Mouse (Mus musculus): ENCODE measurements around the gene Rnf144b.

- TF ChIP-seq CTCF (IDR thresholded peaks at IDR 0.05; ENCODE audit: low read depth, low read length): no peak
- TF ChIP-seq GATA1 (IDR thresholded peaks at IDR 0.05; ENCODE audit: borderline replicate concordance, low read length): no peak
- no peak for TF ChIP-seq TAL1 (conservative IDR thresholded peaks at IDR 0.05; ENCODE audit: low read depth, low read length)
- no peak for TF ChIP-seq GATA2 (IDR thresholded peaks at IDR 0.05; ENCODE audit: borderline replicate concordance, low read depth, low read length)
These were observed 102.3 kb downstream of the Rnf144b start for GRCm38 (mm10) chr13:47224648-47225323.
